Mouse (Mus musculus): ENCODE results near the gene 1700020D05Rik. TPM values are rescaled to one million over a fixed set of nuclear protein-coding genes. Genes with fewer than 3 reads are reported as not detected.

Gene 1700020D05Rik
- polyA plus RNA-seq, 1 experiment from 2014 or later: 0.25 TPM

DNA sequence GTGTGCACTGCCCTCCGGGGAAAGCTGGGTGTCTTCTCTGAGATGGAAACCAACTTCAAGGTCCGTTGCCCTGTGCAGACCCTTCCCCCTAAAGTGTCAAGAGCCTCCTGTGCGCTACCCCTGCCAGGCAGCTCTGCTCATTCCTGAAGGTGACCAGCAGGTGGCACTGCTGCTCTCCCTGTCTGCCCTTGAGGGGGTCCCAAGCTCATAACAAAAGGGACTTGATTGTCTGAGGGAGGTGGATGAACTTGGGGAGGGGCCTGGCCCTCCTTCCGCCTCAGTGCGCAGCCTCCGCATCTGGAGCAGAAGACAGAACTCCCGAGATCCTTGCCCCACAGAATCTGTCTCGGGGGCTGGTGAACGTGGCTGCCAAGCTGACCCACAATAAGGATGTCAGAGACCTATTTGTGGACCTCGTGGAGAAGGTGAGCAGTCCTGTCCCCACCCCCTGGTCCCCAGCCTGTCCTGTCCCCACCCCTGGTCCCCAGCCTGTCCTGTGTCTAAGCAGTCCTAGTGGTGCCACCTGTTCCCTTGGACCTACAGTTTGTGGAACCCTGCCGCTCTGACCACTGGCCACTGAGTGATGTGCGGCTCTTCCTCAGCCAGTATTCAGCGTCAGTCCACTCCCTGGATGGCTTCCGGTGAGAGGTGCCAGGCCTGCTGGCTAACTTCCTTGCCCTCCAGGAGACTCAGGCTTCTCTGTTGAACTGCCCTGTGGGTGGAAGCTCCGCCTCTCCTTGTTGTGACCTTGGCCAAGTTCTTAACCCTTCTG lies 39.6 kb downstream of the 1700020D05Rik start:
- H3K4me3 ChIP-seq (ENCODE audit: low read depth, low read length): no peak overlapping the region; the same call in 1 of the 2 replicates
- H3K36me3 ChIP-seq (ENCODE audit: control insufficient read depth, insufficient read depth, low read length): peaks cover 47% of the 10 kb centered on the region
- no peak overlapping the region for H3K9ac ChIP-seq (replicated peaks; ENCODE audit: low read depth, low read length)
- H3K4me1 ChIP-seq (ENCODE audit: control insufficient read depth, insufficient read depth, low read length): peaks cover 13% of the 10 kb centered on the region; the same call in 1 of the 2 replicates
- peak; percentile 35; the same call in 1 of the 2 replicates for ATAC-seq (ENCODE audit: insufficient number of reproducible peaks, insufficient read depth, low FRiP score, low read depth)
- no peaks in the 10 kb centered on the region for H3K27me3 ChIP-seq (ENCODE audit: control insufficient read depth, insufficient read depth, low read length)
- 40% methylated on average over 15 of the region's 15 CpGs for WGBS
- no peak overlapping the region for H3K27ac ChIP-seq (ENCODE audit: low read length)
- H3K4me2 ChIP-seq (replicated peaks; ENCODE audit: low read depth, low read length): peak overlapping the region; percentile 24
- no peaks in the 10 kb centered on the region for H3K9me3 ChIP-seq (ENCODE audit: control insufficient read depth, low read depth, low read length)

DNA sequence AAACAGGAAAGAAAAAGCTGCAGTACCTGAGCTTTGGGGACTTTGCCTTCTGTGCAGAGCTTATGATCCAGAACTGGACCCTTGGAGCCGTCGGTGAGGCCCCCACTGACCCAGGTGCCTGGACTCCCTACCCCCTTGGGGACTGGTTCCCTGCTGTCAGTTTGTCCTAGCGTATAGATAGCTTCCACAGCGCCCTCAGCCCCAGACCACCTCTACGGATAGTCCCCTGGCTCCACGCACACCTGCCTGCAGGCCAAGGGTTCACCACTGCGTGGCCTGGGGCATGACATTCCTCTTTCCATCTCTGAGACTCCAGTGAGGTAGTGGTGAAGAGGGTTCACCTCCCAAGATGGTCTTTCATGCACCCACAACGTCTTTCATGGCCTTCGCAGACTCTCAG lies 40.4 kb downstream of the 1700020D05Rik start:
- no peak overlapping the region for H3K9ac ChIP-seq (replicated peaks; ENCODE audit: low read depth, low read length)
- no peak overlapping the region for H3K4me2 ChIP-seq (replicated peaks; ENCODE audit: low read depth, low read length)
- peaks cover 47% of the 10 kb centered on the region for H3K36me3 ChIP-seq (ENCODE audit: control insufficient read depth, insufficient read depth, low read length)
- 87% methylated on average over 9 of the region's 9 CpGs for WGBS
- no peaks in the 10 kb centered on the region for H3K9me3 ChIP-seq (ENCODE audit: control insufficient read depth, low read depth, low read length)
- no peak overlapping the region for H3K4me3 ChIP-seq (ENCODE audit: low read depth, low read length)
- no peaks in the 10 kb centered on the region for H3K27me3 ChIP-seq (ENCODE audit: control insufficient read depth, insufficient read depth, low read length)
- no peak overlapping the region for H3K27ac ChIP-seq (ENCODE audit: low read length)
- ATAC-seq (ENCODE audit: insufficient number of reproducible peaks, insufficient read depth, low FRiP score, low read depth): no peak
- peaks cover 12% of the 10 kb centered on the region; the same call in 1 of the 2 replicates for H3K4me1 ChIP-seq (ENCODE audit: control insufficient read depth, insufficient read depth, low read length)

DNA sequence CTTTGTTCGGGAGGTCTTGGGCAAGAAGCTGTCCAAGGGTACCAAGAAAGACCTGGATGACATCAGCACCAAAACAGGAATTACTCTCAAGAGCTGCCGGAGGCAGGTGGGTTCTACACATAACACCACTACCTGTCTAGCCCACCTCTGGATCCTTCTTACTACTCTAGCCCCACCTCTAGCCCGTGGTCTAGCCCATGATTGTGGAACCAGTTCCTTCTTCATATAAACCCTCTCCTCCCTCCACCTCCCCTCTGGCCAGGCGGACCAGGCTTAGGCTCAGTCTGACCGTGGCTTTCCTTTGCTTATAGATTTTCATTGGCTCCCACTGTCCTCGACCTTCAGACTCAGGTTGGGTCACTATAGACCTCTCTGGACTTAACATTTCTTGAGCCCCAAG lies 42.2 kb downstream of the 1700020D05Rik start:
- H3K9ac ChIP-seq (replicated peaks; ENCODE audit: low read depth, low read length): peak overlapping the region; percentile 61; the same call in 1 of the 2 replicates
- no peak for ATAC-seq (ENCODE audit: insufficient number of reproducible peaks, insufficient read depth, low FRiP score, low read depth)
- peaks cover 18% of the 10 kb centered on the region for H3K4me1 ChIP-seq (ENCODE audit: control insufficient read depth, insufficient read depth, low read length)

DNA sequence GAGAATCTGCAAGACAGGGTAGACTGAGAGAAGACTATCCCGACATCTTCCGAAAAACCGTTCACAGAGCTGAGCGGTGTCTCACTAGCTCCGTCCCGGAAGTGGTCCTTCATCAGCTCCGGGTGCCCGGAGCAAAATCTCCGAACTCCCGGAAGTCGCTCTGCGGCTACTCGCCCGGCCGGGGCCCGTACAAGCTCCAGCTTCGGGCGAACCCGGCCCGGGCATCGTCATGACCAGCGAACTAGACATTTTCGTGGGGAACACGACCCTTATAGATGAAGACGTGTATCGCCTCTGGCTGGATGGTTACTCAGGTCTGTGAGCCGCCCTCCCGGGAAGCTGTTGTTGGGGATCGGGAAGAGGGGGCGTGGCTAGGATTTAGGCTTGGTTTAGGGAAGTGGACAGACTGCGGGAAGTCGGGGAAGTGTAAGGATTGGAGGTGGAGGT lies 43.1 kb downstream of the 1700020D05Rik start, which contains the start of gene Fibp:
TSS of gene Fibp (plus strand) at position 151 of the 447 bp plus-strand sequence.
- peaks cover 31% of the 10 kb centered on the region for H3K36me3 ChIP-seq (ENCODE audit: control insufficient read depth, insufficient read depth, low read length)

More for the DNA sequence above, 42.2 kb downstream of the 1700020D05Rik start:
- WGBS: 86% methylated on average over 6 of the region's 6 CpGs
- H3K36me3 ChIP-seq (ENCODE audit: control insufficient read depth, insufficient read depth, low read length): peaks cover 40% of the 10 kb centered on the region
- H3K4me3 ChIP-seq (ENCODE audit: low read depth, low read length): peak overlapping the region; percentile 86
- peak overlapping the region; percentile 90 for H3K4me2 ChIP-seq (replicated peaks; ENCODE audit: low read depth, low read length)
- H3K27me3 ChIP-seq (ENCODE audit: control insufficient read depth, insufficient read depth, low read length): no peaks in the 10 kb centered on the region
- no peak overlapping the region for H3K27ac ChIP-seq (ENCODE audit: low read length)
- H3K9me3 ChIP-seq (ENCODE audit: control insufficient read depth, low read depth, low read length): no peaks in the 10 kb centered on the region

DNA sequence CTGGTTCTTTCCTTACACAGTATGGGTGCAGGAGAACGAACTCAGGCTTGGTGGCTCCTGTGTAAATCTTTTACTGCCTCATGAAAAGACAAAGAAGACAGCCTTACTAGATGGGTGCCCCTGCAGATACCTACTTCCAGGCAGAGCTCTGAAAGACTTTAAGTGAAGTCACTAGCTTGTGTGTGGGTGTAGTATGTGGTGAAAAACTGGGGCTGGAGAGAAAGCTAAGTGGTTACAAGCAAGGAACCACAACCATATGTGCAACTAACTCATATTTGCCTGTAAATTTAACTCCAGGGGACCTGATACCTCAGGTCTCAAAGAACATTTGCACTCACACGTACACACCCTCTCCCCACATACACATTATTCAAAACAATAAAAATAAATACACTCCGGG lies 43.7 kb downstream of the 1700020D05Rik start:
- H3K4me1 ChIP-seq (ENCODE audit: control insufficient read depth, insufficient read depth, low read length): peaks cover 33% of the 10 kb centered on the region

More for the DNA sequence above, 43.1 kb downstream of the 1700020D05Rik start, which contains the start of gene Fibp:
- Histone ChIP-seq H3K4me3 (ENCODE audit: low read depth, low read length) (peak within 1 kb of the TSS; percentile 86), H3K4me1 (ENCODE audit: control insufficient read depth, insufficient read depth, low read length) (peaks cover 27% of the 10 kb centered on the region), H3K4me2 (replicated peaks; ENCODE audit: low read depth, low read length) (peak within 1 kb of the TSS; percentile 90), H3K27ac (ENCODE audit: low read length) (peak within 1 kb of the TSS; percentile 62), H3K9me3 (ENCODE audit: control insufficient read depth, low read depth, low read length) (no peaks in the 10 kb centered on the region), H3K27me3 (ENCODE audit: control insufficient read depth, insufficient read depth, low read length) (no peaks in the 10 kb centered on the region), H3K9ac (replicated peaks; ENCODE audit: low read depth, low read length) (peak within 1 kb of the TSS; percentile 61)
- WGBS: under 1% methylated on average over 32 of the region's 32 CpGs
- ATAC-seq (ENCODE audit: insufficient number of reproducible peaks, insufficient read depth, low FRiP score, low read depth): peak; percentile 54

DNA sequence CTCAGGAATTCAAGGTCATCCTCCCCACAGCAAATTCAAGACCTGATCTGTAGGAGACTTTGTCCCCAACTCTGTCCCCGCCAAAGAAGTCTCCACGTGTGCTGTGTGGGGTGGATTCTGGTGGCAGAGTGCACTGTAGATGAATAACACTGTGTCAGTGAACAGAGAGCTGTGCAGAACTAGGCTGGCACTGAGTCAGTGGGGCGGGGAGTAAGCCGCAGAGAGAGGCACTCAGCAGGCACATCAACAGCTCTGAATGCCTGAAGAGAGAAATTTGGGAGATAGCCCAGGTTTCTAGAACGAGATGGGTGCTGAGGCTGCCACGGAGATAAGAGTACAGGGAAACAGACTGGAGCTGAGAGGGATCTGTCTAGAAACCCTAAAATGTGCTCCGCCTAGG lies 44.6 kb downstream of the 1700020D05Rik start:
- Histone ChIP-seq H3K27ac (ENCODE audit: low read length) (no peak overlapping the region), H3K9ac (replicated peaks; ENCODE audit: low read depth, low read length) (no peak overlapping the region), H3K4me1 (ENCODE audit: control insufficient read depth, insufficient read depth, low read length) (peaks cover 31% of the 10 kb centered on the region), H3K36me3 (ENCODE audit: control insufficient read depth, insufficient read depth, low read length) (peaks cover 23% of the 10 kb centered on the region), H3K27me3 (ENCODE audit: control insufficient read depth, insufficient read depth, low read length) (no peaks in the 10 kb centered on the region), H3K4me3 (ENCODE audit: low read depth, low read length) (no peak overlapping the region), H3K4me2 (replicated peaks; ENCODE audit: low read depth, low read length) (no peak overlapping the region), H3K9me3 (ENCODE audit: control insufficient read depth, low read depth, low read length) (no peaks in the 10 kb centered on the region)
- 66% methylated on average over 7 of the region's 7 CpGs for whole genome bisulfite sequencing
- no peak for ATAC-seq (ENCODE audit: insufficient number of reproducible peaks, insufficient read depth, low FRiP score, low read depth)

More for the DNA sequence above, 43.7 kb downstream of the 1700020D05Rik start:
- 29% methylated on average over 3 of the region's 3 CpGs for WGBS
- Histone ChIP-seq H3K27me3 (ENCODE audit: control insufficient read depth, insufficient read depth, low read length) (no peaks in the 10 kb centered on the region), H3K27ac (ENCODE audit: low read length) (no peak overlapping the region), H3K4me3 (ENCODE audit: low read depth, low read length) (peak overlapping the region; percentile 86), H3K36me3 (ENCODE audit: control insufficient read depth, insufficient read depth, low read length) (peaks cover 25% of the 10 kb centered on the region), H3K4me2 (replicated peaks; ENCODE audit: low read depth, low read length) (peak overlapping the region; percentile 90), H3K9ac (replicated peaks; ENCODE audit: low read depth, low read length) (peak overlapping the region; percentile 61), H3K9me3 (ENCODE audit: control insufficient read depth, low read depth, low read length) (no peaks in the 10 kb centered on the region)
- no peak for ATAC-seq (ENCODE audit: insufficient number of reproducible peaks, insufficient read depth, low FRiP score, low read depth)

DNA sequence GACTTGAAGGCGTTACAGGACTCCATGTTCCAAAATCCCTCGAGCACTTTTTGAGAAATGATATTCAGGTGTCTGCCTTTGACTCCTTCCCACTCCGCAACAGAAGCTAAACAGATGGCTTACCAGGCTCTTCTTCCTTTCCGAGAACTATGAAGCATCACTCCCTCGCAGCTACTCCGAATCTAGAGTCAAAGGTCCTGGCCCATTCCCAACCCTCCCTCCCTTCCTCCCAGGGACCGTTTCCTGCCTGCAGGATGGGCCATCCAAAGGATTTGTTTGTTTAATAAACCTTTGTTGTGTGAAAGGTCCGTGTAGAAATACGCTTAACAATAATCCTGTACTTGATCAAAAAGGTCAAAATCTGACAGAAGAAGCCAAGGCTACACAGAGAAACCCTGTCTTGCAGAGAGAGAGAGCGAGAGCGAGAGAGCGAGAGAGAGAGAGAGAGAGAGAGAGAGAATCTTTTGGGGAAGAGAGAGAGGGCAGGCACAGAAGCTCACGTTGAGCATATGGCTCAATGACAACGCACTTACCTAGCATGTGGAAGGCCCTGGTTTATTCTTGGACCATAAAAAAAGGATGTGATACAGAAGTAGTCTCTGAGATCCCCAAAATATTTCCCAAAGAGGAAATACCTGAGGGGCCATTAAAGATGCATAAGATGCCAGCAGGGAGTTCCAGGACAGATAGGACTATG lies 45.7 kb downstream of the 1700020D05Rik start, which contains the start of gene Ccdc85b:
TSS of gene Ccdc85b (minus strand) at position 149 of the 697 bp plus-strand sequence.
- Histone ChIP-seq H3K27ac (ENCODE audit: low read length) (peak within 1 kb of the TSS; percentile 87), H3K4me1 (ENCODE audit: control insufficient read depth, insufficient read depth, low read length) (peaks cover 30% of the 10 kb centered on the region), H3K4me3 (ENCODE audit: low read depth, low read length) (peak within 1 kb of the TSS; percentile 74), H3K9me3 (ENCODE audit: control insufficient read depth, low read depth, low read length) (no peaks in the 10 kb centered on the region), H3K27me3 (ENCODE audit: control insufficient read depth, insufficient read depth, low read length) (no peaks in the 10 kb centered on the region), H3K4me2 (replicated peaks; ENCODE audit: low read depth, low read length) (peak within 1 kb of the TSS; percentile 99), H3K9ac (replicated peaks; ENCODE audit: low read depth, low read length) (peak within 1 kb of the TSS; percentile 78), H3K36me3 (ENCODE audit: control insufficient read depth, insufficient read depth, low read length) (peaks cover 16% of the 10 kb centered on the region)
- peak; percentile 8; the same call in 1 of the 2 replicates for ATAC-seq (ENCODE audit: insufficient number of reproducible peaks, insufficient read depth, low FRiP score, low read depth)
- 7% methylated on average over 14 of the region's 14 CpGs for WGBS
